Mouse (Mus musculus) ES-E14 (cell line): ENCODE measurements around the gene Gtf2f1. TPM values are rescaled to one million over a fixed set of nuclear protein-coding genes. Genes with fewer than 3 reads are reported as not detected.

Experiments used
- DNase-seq: peaks from one replicate; pipeline ENCODE4 v3.0.0-alpha.2; 2013; ENCODE audit warnings: low read depth, low spot score
- H3K27ac ChIP-seq: 2 replicates; pipeline ENCODE4 v1.5.1; 2012; ENCODE audit warnings: low read depth, mild to moderate bottlenecking, low read length, moderate library complexity, mixed read lengths; ENCODE audit not compliant: poor library complexity, insufficient read depth, severe bottlenecking
- H3K36me3 ChIP-seq: 2 replicates; pipeline ENCODE4 v1.6.1; 2012; ENCODE audit warnings: mild to moderate bottlenecking, low read length, moderate library complexity, mixed read lengths; ENCODE audit not compliant: control insufficient read depth, poor library complexity, insufficient read depth, severe bottlenecking
- H3K4me1 ChIP-seq, 2 experiments: fragments of 150-350 bp in 1 of 2; sonication (generic) in 1 of 2; 2 replicates each; pipeline ENCODE4 v1.6.1; 2012; ENCODE audit warnings: low read length in 2 of 2, mild to moderate bottlenecking in 1 of 2, mixed read lengths in 1 of 2; ENCODE audit not compliant: control insufficient read depth in 2 of 2, insufficient read depth in 2 of 2, poor library complexity in 1 of 2
- H3K4me3 ChIP-seq, 2 experiments: fragments of 150-350 bp in 1 of 2; sonication (generic) in 1 of 2; 2 replicates each; pipeline ENCODE4 v1.5.1; 2012; ENCODE audit warnings: low read length in 2 of 2, low read depth in 1 of 2, mild to moderate bottlenecking in 1 of 2, mixed read lengths in 1 of 2; ENCODE audit not compliant: insufficient read depth in 1 of 2, poor library complexity in 1 of 2, severe bottlenecking in 1 of 2
- H3K9ac ChIP-seq: 2 replicates; pipeline ENCODE4 v1.6.1; 2012; ENCODE audit warnings: low read depth, mild to moderate bottlenecking, low read length, mixed read lengths; ENCODE audit not compliant: poor library complexity, insufficient read depth, severe bottlenecking
- H3K9me3 ChIP-seq: fragments of 150-350 bp; sonication (generic); 2 replicates; pipeline ENCODE4 v1.6.1; 2012; ENCODE audit warnings: low read depth, mild to moderate bottlenecking, low read length; ENCODE audit not compliant: control insufficient read depth, insufficient read depth
- CHD2 ChIP-seq: IDR thresholded peaks from 2 replicates; pipeline ENCODE4 v1.6.1; 2014; ENCODE audit warnings: mild to moderate bottlenecking, low read depth, low read length, inconsistent platforms
- HCFC1 ChIP-seq: IDR thresholded peaks from 2 replicates; pipeline ENCODE4 v1.6.1; 2012; ENCODE audit warnings: low read length, inconsistent platforms, borderline replicate concordance; ENCODE audit not compliant: insufficient read depth
- MAFK ChIP-seq: IDR thresholded peaks from 2 replicates; pipeline ENCODE4 v1.6.1; 2014; ENCODE audit warnings: mild to moderate bottlenecking, low read depth, low read length, inconsistent platforms; ENCODE audit not compliant: insufficient read depth
- ZC3H11A ChIP-seq: IDR thresholded peaks from 2 replicates; pipeline ENCODE4 v1.6.1; 2012; ENCODE audit warnings: low read depth, mild to moderate bottlenecking, inconsistent platforms, low read length, borderline replicate concordance
- ZNF384 ChIP-seq: IDR thresholded peaks from 2 replicates; pipeline ENCODE4 v1.6.1; 2012; ENCODE audit warnings: low read depth, low read length, inconsistent platforms
- in situ Hi-C, 2 experiments: fragments of 600-800 bp; cut with MboI; formaldehyde crosslinking; loops; one replicate each; pipeline ENCODE4 v1.15.1; 2025; ENCODE audit warnings: low sequenced_read_pairs in 2 of 2, inconsistent platforms in 1 of 2; ENCODE audit not compliant: unreplicated experiment in 2 of 2
- total RNA-seq: library from RNA; depleted of rRNA; stranded (reverse); fragments of 300-350 nt; gene quantifications from 2 replicates; pipeline ENCODE4 v1.2.3, GENCODE M21; 2012; rRNA removed

Gtf2f1 gene
- total RNA-seq = 71.6 and 101 TPM in 2 replicates

GRCm38 (mm10) chr17:57011236-57012141 is at the start of gene Gtf2f1, which contains the start of gene Gm17949:
Gtf2f1 (minus strand) TSS chr17:57011288.
Gm17949 (plus strand) TSS chr17:57011469.
- Histone ChIP-seq H3K4me1 (peaks cover 0 to 13% of the 10 kb centered on the region in 2 experiments; a peak in 2 of 4 replicates), H3K4me3 (peak within 1 kb of the TSS; percentile 80 to 90), H3K27ac (peak within 1 kb of the TSS; percentile 57), H3K36me3 (peaks cover 16% of the 10 kb centered on the region), H3K9me3 (no peaks in the 10 kb centered on the region), H3K9ac (peak within 1 kb of the TSS; percentile 92)
- TF ChIP-seq ZNF384 (no peak), ZC3H11A (no peak), HCFC1 (peak; percentile 80), MAFK (no peak), CHD2 (peak; percentile 48)
- in situ Hi-C loops = no loop called here
- DNase-seq = peak; percentile 96

DNA sequence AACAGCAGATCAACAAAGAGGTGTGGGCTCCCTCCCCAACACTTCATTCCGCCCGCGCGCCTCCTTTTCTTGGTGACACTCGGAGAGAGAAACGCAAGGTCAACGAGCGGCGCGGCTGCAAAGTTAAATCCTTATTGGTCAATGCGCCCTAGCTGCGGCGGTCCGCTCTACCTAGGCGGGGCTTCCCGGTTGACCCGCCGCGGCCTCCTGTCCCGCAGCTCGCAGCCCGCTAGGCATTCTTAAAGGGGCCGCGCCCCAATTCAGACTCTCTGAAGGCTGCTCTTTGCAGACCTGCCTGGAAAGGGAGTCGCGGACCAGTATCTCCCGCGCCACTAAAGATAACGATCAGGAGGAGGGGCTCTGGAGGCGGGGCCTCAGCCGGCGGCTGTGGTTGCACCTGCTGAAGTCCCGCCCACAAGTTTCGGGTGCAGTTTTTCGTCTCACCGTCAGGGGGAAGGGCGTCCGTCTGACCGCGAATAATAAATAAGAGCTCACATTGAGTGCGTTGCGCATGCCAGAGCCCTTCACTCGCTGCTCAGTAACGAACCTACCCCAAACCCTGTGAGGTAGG is 49.2 kb upstream of the Gtf2f1 start:
- in situ Hi-C loops = no loop called here
- peak; percentile 94 for DNase-seq
- H3K9ac ChIP-seq = peak overlapping the region; percentile 41; the same call in 1 of the 2 replicates

GRCm38 (mm10) chr17:57059486-57059977 is 48.4 kb upstream of the Gtf2f1 start, which contains the start of gene Slc25a23:
Slc25a23 (minus strand) TSS chr17:57059863.
- H3K9ac ChIP-seq = peak within 1 kb of the TSS; percentile 77
- no peak within 1 kb of the TSS for H3K27ac ChIP-seq
- TF ChIP-seq ZC3H11A = no peak
- peaks cover 0 to 17% of the 10 kb centered on the region in 2 experiments; a peak in 2 of 4 replicates for H3K4me1 ChIP-seq
- no peaks in the 10 kb centered on the region for H3K9me3 ChIP-seq
- in situ Hi-C loops = loop anchor here in 1 of 2 experiments (10.0 kb wide), 1 partner anchor 275 kb away; no protein-coding TSS in a partner anchor
- peak within 1 kb of the TSS; percentile 92 to 98 for H3K4me3 ChIP-seq
- no peaks in the 10 kb centered on the region; the same call in 1 of the 2 replicates for H3K36me3 ChIP-seq
- peak; percentile 71 for DNase-seq

More for the DNA sequence above, 49.2 kb upstream of the Gtf2f1 start:
- peak overlapping the region; percentile 92 to 98 for H3K4me3 ChIP-seq
- H3K9me3 ChIP-seq = no peaks in the 10 kb centered on the region
- peaks cover 0 to 19% of the 10 kb centered on the region in 2 experiments; a peak in 2 of 4 replicates for H3K4me1 ChIP-seq
- TF ChIP-seq HCFC1 = no peak; the same call in 1 of the 2 replicates
- TF ChIP-seq MAFK = no peak
- no peak for TF ChIP-seq ZNF384
- TF ChIP-seq ZC3H11A = no peak
- TF ChIP-seq CHD2 = no peak
- H3K27ac ChIP-seq = no peak overlapping the region
- H3K36me3 ChIP-seq = peaks cover 3% of the 10 kb centered on the region; the same call in 1 of the 2 replicates

DNA sequence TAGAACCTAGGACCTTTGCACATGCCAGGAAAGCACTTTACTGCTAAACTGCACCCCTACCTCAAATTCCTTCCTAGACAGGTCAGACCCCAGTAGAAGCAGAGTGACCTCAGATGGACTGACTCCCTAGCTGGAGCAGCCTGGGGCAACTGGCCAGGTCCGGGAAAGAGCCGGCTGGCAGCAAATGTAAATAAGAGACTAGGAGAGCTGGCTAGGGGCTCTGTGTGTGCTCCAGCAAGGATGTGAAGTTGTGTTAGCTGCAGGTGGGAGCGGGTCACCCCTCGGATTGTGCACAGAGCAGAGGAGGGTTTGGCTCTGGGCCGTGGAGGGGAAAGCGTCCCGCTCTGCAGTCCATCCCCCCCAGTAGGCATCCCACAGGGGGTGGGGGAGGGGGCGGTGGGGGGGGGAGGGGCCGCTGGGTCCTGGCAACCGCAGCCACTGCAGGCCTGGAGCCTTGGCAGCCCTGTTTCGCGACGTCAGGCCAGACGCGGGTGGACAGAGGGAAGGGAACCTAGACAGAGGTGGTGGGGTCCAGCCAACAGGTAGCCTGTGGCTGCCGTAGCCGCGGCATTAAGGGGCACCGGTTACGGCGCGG is 47.9 kb upstream of the Gtf2f1 start, which contains the start of gene Crb3:
Crb3 (plus strand) TSS at position 215 of the 595 bp plus-strand sequence.
- in situ Hi-C loops = loop anchor here in 1 of 2 experiments (10.0 kb wide), 1 partner anchor 276 kb away; no protein-coding TSS in a partner anchor
- TF ChIP-seq HCFC1 (no peak), ZC3H11A (no peak), CHD2 (no peak), ZNF384 (no peak), MAFK (no peak)
- H3K9me3 ChIP-seq = no peaks in the 10 kb centered on the region
- peaks cover 0 to 17% of the 10 kb centered on the region in 2 experiments; a peak in 2 of 4 replicates for H3K4me1 ChIP-seq
- no peak for DNase-seq
- H3K4me3 ChIP-seq = peak within 1 kb of the TSS; percentile 92 to 98
- H3K9ac ChIP-seq = peak within 1 kb of the TSS; percentile 77
- H3K36me3 ChIP-seq = no peaks in the 10 kb centered on the region; the same call in 1 of the 2 replicates
- no peak within 1 kb of the TSS for H3K27ac ChIP-seq
